Mouse (Mus musculus): ENCODE results near the gene Fxyd6. TPM values are rescaled to one million over a fixed set of nuclear protein-coding genes. Genes with fewer than 3 reads are reported as not detected.
A peak's percentile ranks its signal among the peaks of the same experiment; 100 is the strongest.

The Fxyd6 gene
- polyA plus RNA-seq, 1 experiment from 2014 or later, result 817 TPM

DNA sequence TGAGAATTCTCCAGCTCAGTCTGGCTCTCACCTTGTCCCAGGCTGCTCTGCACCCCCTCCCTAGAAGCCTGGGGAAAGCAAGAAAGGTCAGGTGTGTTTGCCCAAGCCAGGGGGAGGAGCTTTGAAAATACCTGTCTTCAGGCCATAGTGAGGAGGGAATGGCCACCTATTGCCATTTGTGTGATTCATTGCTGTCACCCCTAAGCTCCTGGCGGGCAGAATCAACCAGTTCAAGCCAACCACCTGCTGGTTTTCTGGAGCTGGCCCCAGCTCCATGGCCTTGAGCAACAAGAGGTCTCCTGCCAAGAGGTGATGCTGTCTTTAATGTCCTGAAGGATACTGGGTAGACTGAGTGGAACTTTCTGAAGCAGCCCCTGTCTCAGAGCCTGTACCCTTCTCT is 28.4 kb downstream of the Fxyd6 start:
- Histone ChIP-seq H3K27me3 (ENCODE audit: control insufficient read depth, insufficient read depth, low read depth, low read length) (no peaks in the 10 kb centered on the region), H3K4me1 (ENCODE audit: control insufficient read depth, insufficient read depth, low read length) (no peaks in the 10 kb centered on the region), H3K27ac (ENCODE audit: low read length) (no peak overlapping the region), H3K36me3 (ENCODE audit: control insufficient read depth, insufficient read depth, low read length) (peaks cover 9% of the 10 kb centered on the region; the same call in 1 of the 2 replicates), H3K4me3 (ENCODE audit: low read depth, low read length) (no peak overlapping the region), H3K9ac (ENCODE audit: low read depth, low read length) (no peak overlapping the region), H3K9me3 (replicated peaks; ENCODE audit: control insufficient read depth, low read length, poor library complexity, severe bottlenecking) (no peaks in the 10 kb centered on the region), H3K4me2 (ENCODE audit: low read length) (no peak overlapping the region)
- no peak for ATAC-seq
- WGBS, result 52% methylated on average over 1 of the region's 1 CpGs

DNA sequence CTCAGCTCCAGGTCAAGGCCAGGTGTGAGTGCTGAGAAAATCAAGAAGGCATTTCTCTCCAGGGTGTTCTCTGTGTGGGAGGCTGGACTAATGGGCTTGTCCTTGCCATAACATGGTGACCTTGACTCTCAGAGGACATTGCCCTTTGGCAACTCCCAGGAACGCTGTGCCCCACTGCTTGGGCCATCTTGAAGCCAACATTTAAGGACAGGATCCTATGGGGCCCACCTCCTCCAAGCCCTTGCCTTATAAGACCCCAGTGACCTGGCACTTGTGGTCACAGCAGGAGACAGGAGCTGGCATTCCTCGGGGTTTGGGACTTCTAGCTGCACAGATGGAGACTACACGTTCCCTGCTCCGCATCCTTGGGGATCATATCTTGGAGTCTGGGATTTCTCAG is 29.4 kb downstream of the Fxyd6 start, which contains the start of gene Fxyd2:
TSS of gene Fxyd2 (plus strand) at position 236 of the 400 bp plus-strand sequence.
- no peaks in the 10 kb centered on the region for H3K27me3 ChIP-seq (ENCODE audit: control insufficient read depth, insufficient read depth, low read depth, low read length)

DNA sequence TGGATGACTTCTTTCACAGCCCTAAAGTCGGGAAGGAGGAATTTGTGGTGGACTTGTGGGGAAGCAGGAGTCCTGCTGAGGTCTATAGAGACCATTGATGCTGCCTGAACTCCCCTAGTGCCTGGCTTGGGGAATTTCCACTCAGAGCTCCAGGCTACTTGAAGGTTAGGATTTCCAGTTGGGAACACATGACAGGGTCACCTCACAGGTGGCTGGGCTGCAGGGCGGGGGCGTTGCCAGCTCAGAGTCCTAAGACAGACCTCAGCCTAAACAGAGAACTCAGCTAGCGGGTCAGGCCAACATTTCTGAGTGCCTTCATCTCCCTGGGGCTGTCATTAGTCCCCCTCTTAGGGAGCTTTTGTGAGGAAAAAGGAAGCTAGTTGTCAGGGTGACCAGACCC is 31.9 kb downstream of the Fxyd6 start:
- ATAC-seq, result no peak
- Histone ChIP-seq H3K4me1 (ENCODE audit: control insufficient read depth, insufficient read depth, low read length) (no peaks in the 10 kb centered on the region), H3K9ac (ENCODE audit: low read depth, low read length) (no peak overlapping the region), H3K9me3 (replicated peaks; ENCODE audit: control insufficient read depth, low read length, poor library complexity, severe bottlenecking) (no peaks in the 10 kb centered on the region), H3K4me3 (ENCODE audit: low read depth, low read length) (no peak overlapping the region), H3K36me3 (ENCODE audit: control insufficient read depth, insufficient read depth, low read length) (no peaks in the 10 kb centered on the region), H3K27me3 (ENCODE audit: control insufficient read depth, insufficient read depth, low read depth, low read length) (no peaks in the 10 kb centered on the region), H3K27ac (ENCODE audit: low read length) (no peak overlapping the region), H3K4me2 (ENCODE audit: low read length) (no peak overlapping the region)
- WGBS, result 53% methylated on average over 4 of the region's 4 CpGs

More for the DNA sequence above, 29.4 kb downstream of the Fxyd6 start, which contains the start of gene Fxyd2:
- Histone ChIP-seq H3K36me3 (ENCODE audit: control insufficient read depth, insufficient read depth, low read length) (0 out of 2 replicates have a peak, but pooled peaks cover 2% of the 10 kb centered on the region), H3K9ac (ENCODE audit: low read depth, low read length) (no peak within 1 kb of the TSS), H3K4me2 (ENCODE audit: low read length) (no peak within 1 kb of the TSS), H3K9me3 (replicated peaks; ENCODE audit: control insufficient read depth, low read length, poor library complexity, severe bottlenecking) (no peaks in the 10 kb centered on the region), H3K27ac (ENCODE audit: low read length) (no peak within 1 kb of the TSS), H3K4me3 (ENCODE audit: low read depth, low read length) (no peak within 1 kb of the TSS), H3K4me1 (ENCODE audit: control insufficient read depth, insufficient read depth, low read length) (no peaks in the 10 kb centered on the region)
- WGBS, result 80% methylated on average over 4 of the region's 4 CpGs
- no peak for ATAC-seq

DNA sequence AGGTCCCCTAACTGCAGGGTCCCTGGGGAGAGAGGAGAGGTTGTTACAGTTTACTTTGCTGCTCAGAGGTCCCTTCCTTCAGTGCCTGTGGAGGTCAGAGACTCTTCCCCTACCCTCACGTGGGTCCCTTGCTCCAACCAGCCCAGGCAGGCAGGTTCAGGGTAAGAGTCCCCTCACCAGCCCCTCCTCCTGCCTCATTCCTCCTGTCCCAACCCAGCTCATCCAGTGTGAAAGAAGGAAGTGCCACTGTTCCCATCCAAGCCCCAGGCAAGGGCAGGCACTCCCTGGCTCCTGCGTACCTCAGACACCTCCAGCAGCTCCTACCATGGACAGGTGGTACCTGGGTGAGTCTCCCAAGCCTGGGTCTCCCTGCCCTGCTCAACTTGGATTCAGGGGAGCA is 33.0 kb downstream of the Fxyd6 start:
- Histone ChIP-seq H3K27ac (ENCODE audit: low read length) (no peak overlapping the region), H3K4me1 (ENCODE audit: control insufficient read depth, insufficient read depth, low read length) (peaks cover 2% of the 10 kb centered on the region; the same call in 1 of the 2 replicates), H3K4me2 (ENCODE audit: low read length) (no peak overlapping the region), H3K4me3 (ENCODE audit: low read depth, low read length) (no peak overlapping the region), H3K9me3 (replicated peaks; ENCODE audit: control insufficient read depth, low read length, poor library complexity, severe bottlenecking) (no peaks in the 10 kb centered on the region), H3K9ac (ENCODE audit: low read depth, low read length) (0 out of 2 replicates have a peak overlapping the region, but pooled peaks have one; percentile 25), H3K36me3 (ENCODE audit: control insufficient read depth, insufficient read depth, low read length) (no peaks in the 10 kb centered on the region), H3K27me3 (ENCODE audit: control insufficient read depth, insufficient read depth, low read depth, low read length) (no peaks in the 10 kb centered on the region)
- no peak for ATAC-seq
- 58% methylated on average over 2 of the region's 2 CpGs for WGBS

DNA sequence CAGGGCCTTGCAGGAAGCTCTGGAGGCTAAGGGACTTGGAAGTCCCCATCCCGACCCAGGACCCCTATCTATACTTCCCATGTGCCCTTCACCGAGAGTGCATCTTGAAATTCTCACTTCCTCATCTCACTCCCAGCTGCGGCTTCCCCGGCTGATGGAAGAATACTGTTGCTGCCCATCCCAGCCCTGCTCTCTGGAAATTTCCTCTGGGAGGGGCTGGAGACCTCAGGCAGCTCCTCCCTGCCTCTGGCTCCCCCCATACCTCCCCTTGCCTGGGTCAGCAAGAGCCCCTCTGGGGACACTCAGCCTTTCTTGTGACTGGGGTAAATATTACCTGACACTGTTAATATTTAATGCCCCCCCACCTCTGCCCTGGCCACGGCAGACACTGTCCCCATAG is 35.7 kb downstream of the Fxyd6 start:
- Histone ChIP-seq H3K9me3 (replicated peaks; ENCODE audit: control insufficient read depth, low read length, poor library complexity, severe bottlenecking) (no peaks in the 10 kb centered on the region), H3K4me1 (ENCODE audit: control insufficient read depth, insufficient read depth, low read length) (peaks cover 4% of the 10 kb centered on the region; the same call in 1 of the 2 replicates), H3K9ac (ENCODE audit: low read depth, low read length) (no peak overlapping the region), H3K4me2 (ENCODE audit: low read length) (no peak overlapping the region), H3K27me3 (ENCODE audit: control insufficient read depth, insufficient read depth, low read depth, low read length) (no peaks in the 10 kb centered on the region; the same call in 1 of the 2 replicates), H3K27ac (ENCODE audit: low read length) (no peak overlapping the region), H3K36me3 (ENCODE audit: control insufficient read depth, insufficient read depth, low read length) (no peaks in the 10 kb centered on the region), H3K4me3 (ENCODE audit: low read depth, low read length) (no peak overlapping the region)
- WGBS, result 76% methylated on average over 5 of the region's 5 CpGs
- ATAC-seq, result no peak

DNA sequence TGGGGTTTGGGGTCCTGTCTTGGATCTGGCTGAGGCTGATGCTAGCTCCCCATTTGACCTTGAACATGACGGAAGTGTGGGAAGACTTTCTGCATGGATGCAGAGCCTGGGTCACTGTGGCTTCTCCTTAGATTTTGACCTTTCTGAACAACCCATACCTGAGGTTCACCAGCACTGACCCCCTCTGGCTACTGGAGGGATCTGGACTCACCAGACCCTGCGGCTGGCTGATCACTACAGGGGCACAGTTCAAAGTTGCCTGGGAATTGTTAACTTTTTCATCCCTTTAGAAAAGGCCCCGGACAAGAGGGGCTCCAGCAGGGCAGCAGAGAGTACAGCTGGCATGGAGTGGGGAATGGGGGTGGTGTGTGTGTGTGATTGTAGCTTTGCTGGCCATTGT is 36.8 kb downstream of the Fxyd6 start:
- WGBS, result 69% methylated on average over 3 of the region's 3 CpGs

DNA sequence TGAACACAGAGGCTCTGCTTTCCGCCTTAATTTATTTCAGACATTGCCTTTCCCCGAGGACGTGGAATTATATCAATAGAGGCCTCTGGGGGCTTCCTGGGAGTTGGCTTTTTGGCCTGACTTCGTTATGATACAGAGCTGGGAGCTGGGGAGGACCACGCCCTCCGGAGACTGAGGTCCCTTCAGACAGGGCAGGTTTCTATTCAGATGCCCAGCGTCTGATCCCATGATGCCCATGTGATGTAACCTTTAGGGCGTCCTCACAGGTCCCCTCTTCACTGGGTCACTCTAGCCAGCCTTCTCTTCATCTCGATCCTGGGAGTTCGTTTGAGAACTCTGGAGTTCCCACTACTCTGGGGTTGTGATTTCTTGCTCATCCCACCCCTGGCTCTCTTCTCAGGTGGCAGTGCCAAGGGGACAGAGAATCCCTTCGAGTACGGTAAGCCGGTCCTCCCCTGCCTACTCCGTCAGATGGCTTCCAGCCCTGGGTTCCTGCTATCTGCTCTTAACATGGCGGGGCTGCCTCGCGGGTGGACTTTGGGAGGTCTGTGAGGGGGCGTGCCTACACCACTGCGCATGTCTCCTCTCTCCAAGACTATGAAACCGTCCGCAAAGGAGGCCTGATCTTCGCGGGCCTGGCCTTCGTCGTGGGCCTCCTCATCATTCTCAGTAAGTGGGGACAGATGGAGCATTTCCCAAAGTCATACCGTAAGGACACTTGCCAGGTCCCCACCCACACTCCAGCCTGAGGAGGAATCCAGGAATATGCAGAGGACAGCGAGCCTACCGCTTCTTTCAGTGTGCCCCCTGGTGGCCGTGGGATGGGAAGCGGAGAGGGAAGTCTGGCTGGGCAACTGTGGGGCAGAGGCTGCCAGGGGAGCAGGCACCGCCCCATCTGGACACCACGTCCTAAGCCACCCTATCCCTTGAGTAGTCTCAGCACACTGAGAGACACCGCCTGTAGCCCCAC is 38.0 kb downstream of the Fxyd6 start:
- H3K36me3 ChIP-seq (ENCODE audit: control insufficient read depth, insufficient read depth, low read length), result no peaks in the 10 kb centered on the region
- WGBS, result 37% methylated on average over 33 of the region's 33 CpGs
- peaks cover 12% of the 10 kb centered on the region for H3K4me1 ChIP-seq (ENCODE audit: control insufficient read depth, insufficient read depth, low read length)
- no peaks in the 10 kb centered on the region for H3K9me3 ChIP-seq (replicated peaks; ENCODE audit: control insufficient read depth, low read length, poor library complexity, severe bottlenecking)
- peak; percentile 80 for ATAC-seq
- H3K4me3 ChIP-seq (ENCODE audit: low read depth, low read length), result peak overlapping the region; percentile 37
- no peaks in the 10 kb centered on the region; the same call in 1 of the 2 replicates for H3K27me3 ChIP-seq (ENCODE audit: control insufficient read depth, insufficient read depth, low read depth, low read length)
- H3K27ac ChIP-seq (ENCODE audit: low read length), result no peak overlapping the region
- H3K4me2 ChIP-seq (ENCODE audit: low read length), result peak overlapping the region; percentile 54
- peak overlapping the region; percentile 62 for H3K9ac ChIP-seq (ENCODE audit: low read depth, low read length)

More for the DNA sequence above, 36.8 kb downstream of the Fxyd6 start:
- Histone ChIP-seq H3K9me3 (replicated peaks; ENCODE audit: control insufficient read depth, low read length, poor library complexity, severe bottlenecking) (no peaks in the 10 kb centered on the region), H3K27me3 (ENCODE audit: control insufficient read depth, insufficient read depth, low read depth, low read length) (no peaks in the 10 kb centered on the region; the same call in 1 of the 2 replicates), H3K4me3 (ENCODE audit: low read depth, low read length) (no peak overlapping the region), H3K4me1 (ENCODE audit: control insufficient read depth, insufficient read depth, low read length) (peaks cover 4% of the 10 kb centered on the region; the same call in 1 of the 2 replicates), H3K27ac (ENCODE audit: low read length) (no peak overlapping the region), H3K9ac (ENCODE audit: low read depth, low read length) (no peak overlapping the region), H3K4me2 (ENCODE audit: low read length) (no peak overlapping the region), H3K36me3 (ENCODE audit: control insufficient read depth, insufficient read depth, low read length) (no peaks in the 10 kb centered on the region)
- no peak for ATAC-seq

DNA sequence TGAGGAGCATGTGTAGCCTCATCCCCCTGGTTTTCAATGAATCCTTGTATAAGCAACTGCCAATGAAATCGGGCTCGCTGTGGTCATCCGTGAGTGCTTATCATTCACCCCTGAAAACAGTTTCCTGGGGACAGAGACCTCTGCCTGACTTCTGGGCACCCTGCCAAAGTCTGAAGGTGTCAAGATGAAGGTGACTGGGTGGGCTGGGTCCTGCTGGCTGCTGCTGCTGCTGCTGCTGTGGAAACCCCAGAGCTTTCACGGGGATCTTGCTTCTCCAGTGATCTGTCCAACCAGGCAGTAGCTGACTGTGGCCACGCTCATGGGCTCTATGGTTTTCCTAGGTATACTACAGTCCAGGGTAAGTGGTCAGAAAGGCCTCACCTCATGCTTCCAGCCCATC is 40.2 kb downstream of the Fxyd6 start:
- no peak overlapping the region for H3K9ac ChIP-seq (ENCODE audit: low read depth, low read length)
- H3K27me3 ChIP-seq (ENCODE audit: control insufficient read depth, insufficient read depth, low read depth, low read length), result no peaks in the 10 kb centered on the region; the same call in 1 of the 2 replicates
- H3K4me1 ChIP-seq (ENCODE audit: control insufficient read depth, insufficient read depth, low read length), result peaks cover 12% of the 10 kb centered on the region
- no peak overlapping the region for H3K27ac ChIP-seq (ENCODE audit: low read length)
- H3K4me3 ChIP-seq (ENCODE audit: low read depth, low read length), result no peak overlapping the region
- ATAC-seq, result no peak
- WGBS, result 90% methylated on average over 5 of the region's 5 CpGs
- no peak overlapping the region for H3K4me2 ChIP-seq (ENCODE audit: low read length)
- no peaks in the 10 kb centered on the region for H3K36me3 ChIP-seq (ENCODE audit: control insufficient read depth, insufficient read depth, low read length)
- H3K9me3 ChIP-seq (replicated peaks; ENCODE audit: control insufficient read depth, low read length, poor library complexity, severe bottlenecking), result no peaks in the 10 kb centered on the region

DNA sequence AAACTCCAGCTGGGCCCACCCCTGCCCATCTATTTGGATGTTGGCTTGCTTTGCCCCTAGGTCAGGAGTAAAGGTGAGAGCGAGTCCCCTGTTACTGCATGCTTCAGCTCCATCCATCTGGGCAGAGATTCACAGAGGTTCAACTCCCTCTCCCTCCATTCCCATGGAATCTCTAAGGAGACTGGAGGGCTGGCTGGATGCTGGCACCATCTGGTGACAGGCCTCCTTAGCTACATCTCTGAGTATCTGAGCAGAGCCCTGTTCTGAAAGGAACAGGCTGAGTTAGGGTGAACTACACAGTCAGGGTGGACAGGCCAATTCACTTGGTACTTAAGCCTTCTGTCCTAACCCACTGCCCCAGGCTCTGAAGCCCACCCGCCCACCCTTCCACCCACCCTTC is 40.6 kb downstream of the Fxyd6 start:
- no peaks in the 10 kb centered on the region for H3K9me3 ChIP-seq (replicated peaks; ENCODE audit: control insufficient read depth, low read length, poor library complexity, severe bottlenecking)
- no peak for ATAC-seq
- 95% methylated on average over 2 of the region's 2 CpGs for WGBS
- H3K27ac ChIP-seq (ENCODE audit: low read length), result no peak overlapping the region
- H3K4me2 ChIP-seq (ENCODE audit: low read length), result no peak overlapping the region
- no peak overlapping the region for H3K9ac ChIP-seq (ENCODE audit: low read depth, low read length)
- no peaks in the 10 kb centered on the region for H3K36me3 ChIP-seq (ENCODE audit: control insufficient read depth, insufficient read depth, low read length)
- H3K27me3 ChIP-seq (ENCODE audit: control insufficient read depth, insufficient read depth, low read depth, low read length), result no peaks in the 10 kb centered on the region; the same call in 1 of the 2 replicates
- peaks cover 12% of the 10 kb centered on the region for H3K4me1 ChIP-seq (ENCODE audit: control insufficient read depth, insufficient read depth, low read length)
- H3K4me3 ChIP-seq (ENCODE audit: low read depth, low read length), result no peak overlapping the region

All from midbrain, embryonic 16.5 days (tissue).